Mouse (Mus musculus): ENCODE data around the gene Plekhm1.

The Plekhm1 gene

GRCm38 (mm10) chr11:103394604-103395003 is 17.9 kb downstream of the Plekhm1 start:
- no peak for DNase-seq (ENCODE audit: low spot score in 2 of 2)

- DNase-seq (ENCODE audit: low spot score in 2 of 2): no peak
These were observed 18.5 kb downstream of the Plekhm1 start for GRCm38 (mm10) chr11:103394025-103394424.

DNA sequence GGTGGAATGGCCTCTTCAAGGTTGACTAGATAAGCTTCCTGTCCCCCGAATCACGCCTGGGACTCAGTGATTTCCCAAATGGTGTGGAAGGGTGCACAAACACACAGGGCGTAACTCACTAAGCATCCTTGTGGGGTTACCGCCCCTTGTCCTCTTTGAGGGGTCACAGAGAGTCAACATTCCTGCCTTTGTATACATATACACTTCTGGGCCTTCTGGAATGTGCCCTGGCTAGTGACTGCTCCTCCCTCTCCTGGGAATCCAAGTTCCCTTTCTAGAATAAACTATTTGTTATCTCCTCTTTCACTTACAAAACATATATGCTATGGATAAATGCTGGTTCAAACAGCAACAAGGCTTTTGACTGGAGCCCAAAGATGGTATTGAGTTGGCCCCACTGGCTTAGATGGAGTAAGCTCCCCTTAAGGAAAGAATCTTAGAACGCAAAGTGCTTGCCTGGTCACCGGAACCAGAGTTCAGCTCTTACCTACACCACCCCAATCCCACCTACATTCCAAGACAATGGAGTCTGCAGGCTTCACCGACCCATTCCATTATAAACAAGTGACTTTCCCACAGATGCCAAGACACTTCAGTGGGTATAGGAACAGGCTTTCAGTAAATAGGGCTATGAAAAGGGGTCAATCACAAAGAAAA is 24.5 kb downstream of the Plekhm1 start:
- no peak for DNase-seq (ENCODE audit: low spot score in 2 of 2)

DNA sequence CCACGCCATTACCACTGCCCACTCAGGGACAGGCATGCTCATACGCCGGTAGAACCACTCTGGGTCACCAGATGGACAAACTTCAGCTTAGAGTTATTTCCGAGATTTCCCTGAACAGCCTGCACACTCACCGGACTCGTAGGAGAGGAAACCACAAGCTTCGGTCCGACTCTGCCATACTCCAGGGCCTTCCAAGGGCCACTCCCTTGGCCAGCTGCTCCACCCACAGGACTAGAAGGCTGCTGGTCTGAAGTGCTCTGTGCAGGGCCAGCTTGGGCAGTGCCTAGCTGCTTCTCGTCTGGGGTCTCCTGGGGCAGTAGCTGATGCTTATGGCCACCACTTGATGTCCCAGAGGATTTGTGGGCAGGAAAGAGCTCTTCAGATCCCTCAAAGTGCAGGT is 25.7 kb downstream of the Plekhm1 start:
- no peak for DNase-seq (ENCODE audit: low spot score in 2 of 2)

GRCm38 (mm10) chr11:103381956-103382613 is 30.4 kb downstream of the Plekhm1 start:
- peak in 1 of 2 experiments; percentile 35 for DNase-seq (ENCODE audit: low spot score in 2 of 2)

- DNase-seq (ENCODE audit: low spot score in 2 of 2): no peak
These were observed 31.0 kb downstream of the Plekhm1 start for GRCm38 (mm10) chr11:103381505-103381904.

DNA sequence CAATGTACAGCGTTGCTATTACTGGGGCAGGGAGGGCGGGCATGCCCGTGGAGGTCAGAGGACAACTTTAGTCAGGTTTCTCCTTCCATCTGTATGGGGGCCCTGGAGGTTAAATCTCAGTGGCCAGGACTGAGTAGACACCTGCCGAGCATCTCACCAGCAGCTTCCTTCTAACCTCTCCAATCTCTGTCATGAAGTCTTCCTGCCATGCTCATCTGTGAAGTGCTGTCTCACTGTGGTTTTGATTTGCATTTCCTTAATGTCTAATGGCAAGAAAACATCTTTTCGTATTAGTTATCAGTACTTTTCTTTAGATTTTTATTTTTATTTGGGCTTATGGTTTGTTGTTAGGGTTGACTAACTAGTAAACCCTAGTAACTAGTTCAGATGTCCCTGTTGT is 32.0 kb downstream of the Plekhm1 start:
- DNase-seq (ENCODE audit: low spot score in 2 of 2): no peak

DNA sequence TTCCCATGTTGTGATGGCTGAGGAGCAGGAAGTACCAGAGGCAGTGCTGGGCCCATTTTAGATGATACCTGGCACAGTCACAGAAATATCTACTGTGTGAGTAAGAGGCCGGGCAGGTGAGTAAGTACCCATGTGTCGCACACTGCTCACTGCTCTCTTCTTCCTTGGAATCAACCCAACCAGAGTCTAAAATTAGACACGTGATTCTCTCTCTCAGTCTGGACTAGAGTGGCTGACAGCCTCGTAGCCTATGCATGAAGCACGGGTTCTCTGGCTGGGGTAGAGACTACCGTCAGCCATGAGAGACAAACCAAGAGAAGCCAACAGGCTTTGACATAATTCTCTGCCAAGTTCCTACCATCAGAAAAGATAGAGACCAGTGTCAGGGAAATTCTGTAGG is 34.1 kb downstream of the Plekhm1 start:
- DNase-seq (ENCODE audit: low spot score in 2 of 2): no peak

DNA sequence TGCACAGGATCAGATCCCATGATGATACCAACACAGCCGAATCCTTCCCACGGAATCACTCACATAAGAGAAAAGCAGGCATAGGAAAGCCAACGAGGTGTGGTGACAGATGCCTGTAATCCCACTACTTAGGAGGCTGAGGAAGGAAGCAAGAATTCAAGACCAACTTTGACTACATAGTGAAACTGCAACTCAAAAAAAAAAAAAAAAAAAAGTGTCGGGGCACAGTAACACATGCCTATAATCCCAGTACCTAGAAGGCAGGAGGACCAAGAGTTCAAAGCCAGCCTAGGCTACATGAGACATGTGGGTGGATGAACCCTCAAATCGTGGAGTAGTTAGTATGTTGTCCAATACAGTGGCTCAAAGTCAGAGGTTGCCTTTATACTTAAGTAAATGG is 36.7 kb downstream of the Plekhm1 start:
- DNase-seq (ENCODE audit: low spot score in 2 of 2): no peak

- DNase-seq (ENCODE audit: low spot score in 2 of 2): peak in 1 of 2 experiments; percentile 38
These were observed 37.2 kb downstream of the Plekhm1 start for GRCm38 (mm10) chr11:103375258-103375657.

DNA sequence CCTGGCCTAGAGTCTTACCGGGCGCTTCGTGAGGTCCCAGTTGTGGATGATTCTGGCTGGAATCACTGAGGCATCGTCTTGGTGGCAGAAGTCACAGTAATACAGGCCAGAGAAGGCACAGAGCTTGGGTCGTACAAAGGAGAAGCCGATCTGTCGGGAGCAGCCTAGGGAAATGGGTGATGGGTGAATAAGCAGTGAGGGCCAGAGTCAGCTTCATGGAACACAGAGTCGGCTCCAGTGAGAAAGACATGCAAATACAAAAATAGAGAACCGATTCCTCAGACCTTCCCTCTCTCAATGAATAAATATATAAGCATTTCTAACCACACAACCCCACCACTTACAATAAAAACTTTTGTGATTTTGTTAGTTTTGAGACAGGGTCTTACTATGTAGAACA is 38.6 kb downstream of the Plekhm1 start:
- DNase-seq (ENCODE audit: low spot score in 2 of 2): no peak

- no peak for DNase-seq (ENCODE audit: low spot score in 2 of 2)
These were observed 39.9 kb downstream of the Plekhm1 start for GRCm38 (mm10) chr11:103372561-103372960.

- peak in 1 of 2 experiments; percentile 33 for DNase-seq (ENCODE audit: low spot score in 2 of 2)
These were observed 40.4 kb downstream of the Plekhm1 start for GRCm38 (mm10) chr11:103372068-103372467.

DNA sequence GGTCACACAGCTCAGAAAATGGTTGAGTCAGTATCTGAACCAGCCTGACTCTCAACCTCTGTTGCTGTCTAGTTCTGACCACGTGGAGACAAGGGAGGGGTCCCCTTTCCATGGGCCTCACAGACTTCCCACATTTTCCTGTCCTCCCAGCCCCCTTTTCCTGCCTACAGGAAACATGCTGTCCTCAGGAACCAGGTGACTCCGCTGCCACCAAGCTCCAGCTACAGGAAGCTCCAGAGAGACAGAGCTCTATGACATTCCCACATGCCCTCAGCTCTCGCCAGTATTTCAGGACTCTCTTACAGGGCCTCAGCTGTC is 41.3 kb downstream of the Plekhm1 start:
- no peak for DNase-seq (ENCODE audit: low spot score in 2 of 2)

GRCm38 (mm10) chr11:103370397-103371221 is 41.9 kb downstream of the Plekhm1 start:
- DNase-seq (ENCODE audit: low spot score in 2 of 2): no peak

GRCm38 (mm10) chr11:103365530-103365929 is 47.0 kb downstream of the Plekhm1 start:
- no peak for DNase-seq (ENCODE audit: low spot score in 2 of 2)

DNA sequence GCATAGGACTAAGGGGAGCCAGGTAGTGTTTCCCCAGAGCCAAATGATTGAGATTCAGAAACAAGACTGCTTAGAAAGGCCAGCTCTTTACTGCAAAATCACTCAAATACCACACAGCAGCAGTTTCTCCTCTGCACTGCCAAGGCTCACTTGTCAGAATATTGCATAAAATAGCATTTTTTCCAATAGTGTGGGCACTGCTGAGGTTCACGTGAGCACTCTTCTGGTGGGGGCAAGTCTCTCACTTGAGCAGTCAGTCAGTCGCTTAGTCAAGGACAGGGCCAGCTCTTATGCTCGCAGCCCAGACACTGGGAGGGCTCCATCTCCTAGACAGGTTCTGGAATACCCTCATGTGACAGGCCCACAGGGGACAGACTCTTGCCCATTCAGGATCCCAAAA is 47.5 kb downstream of the Plekhm1 start:
- DNase-seq (ENCODE audit: low spot score in 2 of 2): no peak

DNA sequence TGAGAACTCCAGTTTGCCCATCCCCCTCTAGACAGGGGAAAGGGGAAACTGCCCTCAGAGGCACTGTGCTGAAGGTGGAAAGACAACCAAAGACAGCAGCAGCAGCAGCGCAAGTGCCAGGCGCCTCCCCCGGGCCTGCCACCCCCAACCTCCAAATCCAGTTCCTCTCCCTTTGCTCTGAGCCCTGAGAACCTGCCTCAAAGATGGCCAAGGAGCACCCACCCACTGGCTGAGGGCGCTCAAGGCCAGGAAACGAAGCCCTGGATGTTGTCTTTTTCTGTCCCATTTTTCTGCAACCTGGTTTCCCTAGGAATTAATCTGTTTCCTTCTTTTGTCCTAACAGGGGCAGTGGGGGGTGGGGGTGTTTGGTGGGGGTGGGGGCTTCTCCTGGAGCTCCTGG is 48.2 kb downstream of the Plekhm1 start:
- DNase-seq (ENCODE audit: low spot score in 2 of 2): no peak

DNA sequence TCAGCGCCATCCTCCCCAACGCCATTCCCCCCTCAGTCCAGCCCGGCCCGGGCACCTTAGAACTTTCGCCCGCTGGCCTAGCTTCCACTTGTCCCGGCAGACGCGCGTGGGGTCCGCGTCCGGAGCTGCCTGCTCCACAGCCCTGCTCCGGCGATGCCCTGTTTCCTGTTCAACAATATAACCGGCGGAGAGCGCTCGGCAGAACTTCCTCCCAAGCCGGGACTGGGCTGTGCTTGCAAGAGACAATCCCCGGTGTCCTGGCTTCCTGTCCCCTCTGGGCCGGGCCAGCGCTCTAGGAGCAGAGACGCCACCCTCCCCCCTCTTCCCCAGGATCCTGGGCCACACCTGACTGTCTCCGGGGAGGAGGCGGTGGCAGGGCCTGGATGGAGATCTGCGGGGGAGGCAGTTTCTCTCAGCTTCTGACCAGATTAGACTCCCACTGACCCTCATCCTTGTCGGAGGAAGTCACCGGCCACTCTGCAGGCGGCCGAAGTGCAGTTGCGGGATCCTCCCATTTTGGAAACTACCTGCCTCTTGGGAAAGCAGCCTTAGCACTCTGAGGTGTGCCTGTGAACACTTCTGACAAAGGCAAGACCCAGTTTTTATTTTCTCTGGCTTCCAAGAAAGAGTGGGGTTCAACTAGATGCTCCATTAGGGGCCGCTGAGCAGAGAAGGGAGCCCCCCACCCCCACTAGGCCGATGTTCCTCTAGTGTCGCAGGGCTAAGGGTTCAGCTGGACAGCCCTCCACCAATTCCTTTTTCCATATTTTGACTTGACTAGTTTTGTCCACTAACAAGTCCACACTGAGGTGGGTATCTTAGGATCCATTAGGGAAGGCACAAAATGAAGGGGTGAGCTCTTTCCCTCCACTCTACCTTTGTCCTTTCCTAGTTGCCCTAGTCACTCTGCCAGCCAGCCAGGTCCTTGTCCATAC is 49.0 kb downstream of the Plekhm1 start, which contains the start of gene Arhgap27:
TSS of gene Arhgap27 (minus strand) at position 479 of the 935 bp plus-strand sequence.
- peak; percentile 44 to 65 for DNase-seq (ENCODE audit: low spot score in 2 of 2)

DNA sequence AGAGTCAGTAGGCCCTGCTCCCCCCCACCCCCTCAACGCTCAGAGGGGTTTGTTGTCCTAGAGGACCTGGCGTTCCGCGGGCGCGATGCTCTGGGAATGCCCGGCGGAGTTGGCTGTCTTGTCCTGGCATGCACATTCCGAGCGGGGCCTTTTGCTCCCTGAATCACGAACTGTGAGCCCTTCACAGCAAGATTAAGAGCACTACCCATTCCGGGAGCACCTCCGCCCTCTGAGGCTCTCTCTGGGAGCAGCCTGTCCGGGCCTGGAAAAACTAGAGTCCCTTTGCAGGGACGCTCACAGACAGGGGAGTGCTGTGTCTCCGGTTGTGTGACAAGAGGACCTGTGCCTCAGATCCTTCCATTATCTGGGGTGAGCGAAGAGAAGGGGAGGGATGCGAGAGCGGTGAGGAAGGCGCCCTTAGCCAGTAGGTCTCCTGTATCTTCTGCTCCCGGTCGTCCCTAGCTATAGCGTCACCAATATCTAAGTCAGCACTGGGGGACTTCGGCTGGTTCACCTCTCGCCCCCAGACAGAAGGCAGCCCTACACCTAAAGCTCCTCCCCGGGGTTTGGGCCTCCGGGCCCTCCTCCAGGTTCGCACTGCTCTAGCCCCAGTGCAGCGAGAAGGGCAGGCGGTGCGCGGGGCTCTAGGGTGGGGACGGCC is 49.8 kb downstream of the Plekhm1 start:
- no peak for DNase-seq (ENCODE audit: low spot score in 2 of 2)

DNA sequence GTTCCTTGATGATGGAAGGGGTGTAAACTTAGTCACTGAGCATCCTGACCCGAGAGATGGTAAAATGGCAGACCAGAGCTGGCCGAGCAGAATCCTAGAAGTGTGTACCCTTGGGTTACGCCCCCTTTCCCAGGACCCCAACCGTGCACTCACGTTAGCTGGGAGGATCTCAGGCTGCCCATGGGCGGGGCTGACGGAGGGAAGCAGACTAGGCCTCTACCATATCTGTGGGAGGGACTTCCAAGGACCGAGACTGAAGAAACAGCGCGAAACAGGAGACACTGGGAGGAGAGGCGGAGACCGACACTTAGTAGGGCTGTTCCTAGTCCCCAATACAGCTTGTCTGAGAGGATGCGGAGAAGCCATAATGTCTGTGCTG is 50.4 kb downstream of the Plekhm1 start:
- DNase-seq (ENCODE audit: low spot score in 2 of 2): peak in 1 of 2 experiments; percentile 31

All from spleen, postnatal 10 days (tissue).